Mouse (Mus musculus) frontal cortex, adult (tissue): ENCODE data around the gene Ttll13.

Source experiments
- ATAC-seq: cut with Nextera tagmentation; 2 replicates; pipeline ENCODE4 v1.9.2; 2017; ENCODE audit warnings: mild to moderate bottlenecking, moderate library complexity, mixed read lengths; ENCODE audit not compliant: low TSS enrichment

Ttll13 gene

GRCm38 (mm10) chr7:80246148-80246721, at the start of gene Ttll13:
Gene Ttll13 (plus strand): TSS chr7:80246376.
- peak; percentile 98 for ATAC-seq

- no peak for ATAC-seq
Observed at GRCm38 (mm10) chr7:80197371-80197770, 48.8 kb upstream of the Ttll13 start.

- peak; percentile 70 for ATAC-seq
Observed at GRCm38 (mm10) chr7:80197941-80198778, 48.0 kb upstream of the Ttll13 start.

- ATAC-seq, result peak; percentile 15; the same call in 1 of the 2 replicates
Observed at GRCm38 (mm10) chr7:80198863-80199262, 47.3 kb upstream of the Ttll13 start.

- ATAC-seq, result no peak
Observed at GRCm38 (mm10) chr7:80199286-80199685, 46.9 kb upstream of the Ttll13 start.

GRCm38 (mm10) chr7:80199851-80200587, 46.2 kb upstream of the Ttll13 start:
- ATAC-seq, result no peak

GRCm38 (mm10) chr7:80200588-80200945, 45.6 kb upstream of the Ttll13 start:
- ATAC-seq, result no peak

GRCm38 (mm10) chr7:80200963-80201539, 45.1 kb upstream of the Ttll13 start:
- ATAC-seq, result no peak

- no peak for ATAC-seq
Observed at GRCm38 (mm10) chr7:80201888-80202540, 44.2 kb upstream of the Ttll13 start.

GRCm38 (mm10) chr7:80202961-80203360, 43.2 kb upstream of the Ttll13 start:
- ATAC-seq, result no peak

GRCm38 (mm10) chr7:80203638-80204096, 42.5 kb upstream of the Ttll13 start:
- no peak for ATAC-seq

GRCm38 (mm10) chr7:80204362-80204761, 41.8 kb upstream of the Ttll13 start:
- no peak for ATAC-seq

GRCm38 (mm10) chr7:80204961-80205360, 41.2 kb upstream of the Ttll13 start:
- ATAC-seq, result no peak

- ATAC-seq, result no peak
Observed at GRCm38 (mm10) chr7:80205705-80206589, 40.2 kb upstream of the Ttll13 start.

GRCm38 (mm10) chr7:80207314-80207731, 38.9 kb upstream of the Ttll13 start:
- ATAC-seq, result no peak

GRCm38 (mm10) chr7:80208026-80208642, 38.0 kb upstream of the Ttll13 start:
- ATAC-seq, result no peak

- no peak for ATAC-seq
Observed at GRCm38 (mm10) chr7:80208738-80209430, 37.3 kb upstream of the Ttll13 start.

- ATAC-seq, result no peak
Observed at GRCm38 (mm10) chr7:80209669-80210068, 36.5 kb upstream of the Ttll13 start.

GRCm38 (mm10) chr7:80210982-80211381, 35.2 kb upstream of the Ttll13 start:
- ATAC-seq, result no peak

GRCm38 (mm10) chr7:80213604-80214003, 32.6 kb upstream of the Ttll13 start:
- no peak for ATAC-seq
